27 mouse cellular contexts compared by ENCODE assay signal in genomic region chr13:32667386-32667785, GRCm38 (mm10).
"Had no signal": no experiment of that assay in that cellular context is flagged by ENCODE, and none has a peak within 500 bp of the region (broad histone marks: within the 10 kb centered on the region; RNA-seq: fewer than 3 reads in every experiment).

No protein-coding gene starts in this region.

- ATAC-seq: forebrain, embryonic 13.5 days; forebrain, embryonic 14.5 days; forebrain, embryonic 15.5 days; forebrain, embryonic 16.5 days; forebrain, postnatal 0 days had no signal

- H3K36me3 ChIP-seq: embryonic facial prominence, embryonic 10.5 days; embryonic facial prominence, embryonic 12.5 days; embryonic facial prominence, embryonic 13.5 days; embryonic facial prominence, embryonic 15.5 days; forebrain, embryonic 10.5 days; forebrain, embryonic 12.5 days; forebrain, embryonic 15.5 days had no signal

- H3K9me3 ChIP-seq: embryonic facial prominence, embryonic 10.5 days; embryonic facial prominence, embryonic 12.5 days; embryonic facial prominence, embryonic 13.5 days; embryonic facial prominence, embryonic 15.5 days; forebrain, embryonic 10.5 days; forebrain, embryonic 12.5 days; forebrain, embryonic 13.5 days; forebrain, embryonic 15.5 days had no signal

- DNase-seq: cerebellum, adult 8-10 months; cerebellum, adult 9-10 months; cerebellum, adult 9-11 months; cerebellum, postnatal 14 days; cerebellum, postnatal 25 days; cerebellum, postnatal 36 days; embryo, embryonic 11 days; forebrain, postnatal 0 days; gastrocnemius, adult 2 months; gastrocnemius, postnatal 10 days; gastrocnemius, postnatal 14 days; gastrocnemius, postnatal 25 days; gastrocnemius, postnatal 36 days; heart, adult 11 months; heart, adult 18-20 months; heart, adult 2 months had no signal

- H3K4me2 ChIP-seq: embryonic facial prominence, embryonic 12.5 days; embryonic facial prominence, embryonic 13.5 days; embryonic facial prominence, embryonic 15.5 days; forebrain, embryonic 12.5 days; forebrain, embryonic 13.5 days; forebrain, embryonic 15.5 days had no signal

- H3K9ac ChIP-seq: embryonic facial prominence, embryonic 12.5 days; embryonic facial prominence, embryonic 13.5 days; embryonic facial prominence, embryonic 15.5 days; forebrain, embryonic 12.5 days; forebrain, embryonic 13.5 days; forebrain, embryonic 15.5 days; forebrain, postnatal 0 days had no signal

- H3K4me3 ChIP-seq: embryonic facial prominence, embryonic 10.5 days; embryonic facial prominence, embryonic 12.5 days; embryonic facial prominence, embryonic 13.5 days; embryonic facial prominence, embryonic 15.5 days; erythroblast, embryonic 14.5 days; forebrain, embryonic 10.5 days; forebrain, embryonic 12.5 days; forebrain, embryonic 13.5 days; forebrain, embryonic 15.5 days; gastrocnemius, adult 2 months; heart, adult 2 months had no signal

- H3K27me3 ChIP-seq: embryonic facial prominence, embryonic 12.5 days; embryonic facial prominence, embryonic 15.5 days; forebrain, embryonic 12.5 days; forebrain, embryonic 13.5 days; forebrain, embryonic 15.5 days had no signal

- H3K27ac ChIP-seq: embryonic facial prominence, embryonic 10.5 days; embryonic facial prominence, embryonic 12.5 days; embryonic facial prominence, embryonic 13.5 days; embryonic facial prominence, embryonic 15.5 days; forebrain, embryonic 10.5 days; forebrain, embryonic 12.5 days; forebrain, embryonic 13.5 days; forebrain, embryonic 15.5 days; gastrocnemius, adult 2 months; heart, adult 2 months had no signal

- H3K4me1 ChIP-seq: embryonic facial prominence, embryonic 15.5 days; forebrain, embryonic 12.5 days; forebrain, embryonic 13.5 days; forebrain, embryonic 15.5 days had no signal
